Mouse (Mus musculus) megakaryocyte, adult 5-6 weeks (primary cell): ENCODE measurements around the gene AU022751. TPM values are rescaled to one million over a fixed set of nuclear protein-coding genes. Genes with fewer than 3 reads are reported as not detected.
"Not testable (repeated sequence)": the region's sequence is repeated elsewhere in the genome, so short reads cannot be mapped to it uniquely, and the experiment has no call there.

Experiments used
- ATAC-seq: 2 replicates; pipeline ENCODE4 v1.8.0; 2016; ENCODE audit warnings: mild to moderate bottlenecking, inconsistent platforms; ENCODE audit not compliant: poor library complexity, severe bottlenecking
- total RNA-seq, 2 experiments: library from RNA; stranded (forward) in 1 of 2; stranded (reverse) in 1 of 2; fragments of 153-499, 151-499 nt in 1 of 2; fragments of 221-1000, 200-1000 nt in 1 of 2; gene quantifications; 2 replicates each; pipeline versions ENCODE4 v1.2.3 to v1.2.4; 2015 to 2017

The AU022751 gene
- total RNA-seq (2015): not detected in 2 replicates
- total RNA-seq (2017): not detected in 2 replicates

- ATAC-seq: no peak
These were observed at the start of gene AU022751 for GRCm38 (mm10) chrX:6082954-6083680. Gene AU022751 (minus strand): TSS chrX:6083419.

GRCm38 (mm10) chrX:6091996-6092757 lies 9.0 kb upstream of the AU022751 start:
- no peak for ATAC-seq

GRCm38 (mm10) chrX:6091547-6091946 lies 8.3 kb upstream of the AU022751 start:
- no peak for ATAC-seq

GRCm38 (mm10) chrX:6061563-6061962 lies 21.7 kb downstream of the AU022751 start:
- ATAC-seq: no peak

- not testable (repeated sequence) for ATAC-seq
These were observed 35.1 kb downstream of the AU022751 start for GRCm38 (mm10) chrX:6047936-6048614.

- not testable (repeated sequence) for ATAC-seq
These were observed 35.9 kb downstream of the AU022751 start, which contains the start of gene Nudt11 for GRCm38 (mm10) chrX:6047066-6047935. Gene Nudt11 (plus strand): TSS chrX:6047453.

Other genes starting within 250 kb of the AU022751 start
- gene Nudt11, start 36.0 kb downstream of the AU022751 start, total RNA-seq (2015): not detected in 2 replicates
- not detected in 2 replicates for gene Nudt11, start 36.0 kb downstream of the AU022751 start, total RNA-seq (2017)
- gene Nudt10, start 89.6 kb upstream of the AU022751 start, total RNA-seq (2015): not detected in 2 replicates
- not detected in 2 replicates for gene Nudt10, start 89.6 kb upstream of the AU022751 start, total RNA-seq (2017)
- not detected in 2 replicates for gene Bmp15, start 237.3 kb upstream of the AU022751 start, total RNA-seq (2015)
- gene Bmp15, start 237.3 kb upstream of the AU022751 start, total RNA-seq (2017): not detected in 2 replicates